Mouse (Mus musculus): ENCODE data around the gene Pogk. TPM values are rescaled to one million over a fixed set of nuclear protein-coding genes. Genes with fewer than 3 reads are reported as not detected.

Pogk gene
- polyA plus RNA-seq, 1 experiment from 2014 or later, result 43.3 TPM

- Histone ChIP-seq H3K36me3 (ENCODE audit: control insufficient read depth, insufficient read depth, low read length) (peaks cover 14% of the 10 kb centered on the region), H3K4me3 (ENCODE audit: low read depth, low read length) (no peak overlapping the region)
- 94% methylated on average over 5 of the region's 5 CpGs for WGBS
Measured at GRCm38 (mm10) chr1:166385431-166385830, 24.2 kb downstream of the Pogk start.

GRCm38 (mm10) chr1:166384614-166385013, 25.0 kb downstream of the Pogk start:
- Histone ChIP-seq H3K4me3 (ENCODE audit: low read depth, low read length) (no peak overlapping the region), H3K36me3 (ENCODE audit: control insufficient read depth, insufficient read depth, low read length) (peaks cover 10% of the 10 kb centered on the region; the same call in 1 of the 2 replicates), H3K27me3 (ENCODE audit: control insufficient read depth, insufficient read depth, low read length) (no peaks in the 10 kb centered on the region), H3K9ac (ENCODE audit: low read length) (no peak overlapping the region), H3K27ac (ENCODE audit: low read depth, low read length) (no peak overlapping the region), H3K4me2 (ENCODE audit: low read depth) (no peak overlapping the region), H3K4me1 (ENCODE audit: control insufficient read depth, insufficient read depth, low read length) (peaks cover 10% of the 10 kb centered on the region), H3K9me3 (ENCODE audit: control insufficient read depth, low read length) (no peaks in the 10 kb centered on the region)
- DNase-seq (ENCODE audit: low spot score) (no peak), ATAC-seq (ENCODE audit: insufficient read depth, low FRiP score, low TSS enrichment) (no peak)
- 90% methylated on average over 10 of the region's 10 CpGs for WGBS

More at GRCm38 (mm10) chr1:166385431-166385830, 24.2 kb downstream of the Pogk start:
- Histone ChIP-seq H3K27ac (ENCODE audit: low read depth, low read length) (no peak overlapping the region), H3K9me3 (ENCODE audit: control insufficient read depth, low read length) (no peaks in the 10 kb centered on the region), H3K27me3 (ENCODE audit: control insufficient read depth, insufficient read depth, low read length) (no peaks in the 10 kb centered on the region), H3K4me1 (ENCODE audit: control insufficient read depth, insufficient read depth, low read length) (peaks cover 7% of the 10 kb centered on the region), H3K4me2 (ENCODE audit: low read depth) (no peak overlapping the region), H3K9ac (ENCODE audit: low read length) (no peak overlapping the region)
- DNase-seq (ENCODE audit: low spot score) (no peak), ATAC-seq (ENCODE audit: insufficient read depth, low FRiP score, low TSS enrichment) (no peak)

GRCm38 (mm10) chr1:166382626-166383025, 27.0 kb downstream of the Pogk start:
- WGBS, result 86% methylated on average over 4 of the region's 4 CpGs
- peaks cover 10% of the 10 kb centered on the region for H3K4me1 ChIP-seq (ENCODE audit: control insufficient read depth, insufficient read depth, low read length)
- H3K9ac ChIP-seq (ENCODE audit: low read length), result no peak overlapping the region

GRCm38 (mm10) chr1:166381821-166382220, 27.8 kb downstream of the Pogk start:
- no peak for ATAC-seq (ENCODE audit: insufficient read depth, low FRiP score, low TSS enrichment)
- Histone ChIP-seq H3K36me3 (ENCODE audit: control insufficient read depth, insufficient read depth, low read length) (0 out of 2 replicates have a peak, but pooled peaks cover 4% of the 10 kb centered on the region), H3K9ac (ENCODE audit: low read length) (no peak overlapping the region), H3K4me1 (ENCODE audit: control insufficient read depth, insufficient read depth, low read length) (peaks cover 10% of the 10 kb centered on the region), H3K9me3 (ENCODE audit: control insufficient read depth, low read length) (no peaks in the 10 kb centered on the region), H3K4me3 (ENCODE audit: low read depth, low read length) (no peak overlapping the region), H3K27ac (ENCODE audit: low read depth, low read length) (no peak overlapping the region), H3K27me3 (ENCODE audit: control insufficient read depth, insufficient read depth, low read length) (no peaks in the 10 kb centered on the region), H3K4me2 (ENCODE audit: low read depth) (no peak overlapping the region)
- WGBS, result 73% methylated on average over 5 of the region's 5 CpGs
- DNase-seq (ENCODE audit: low spot score), result no peak

More at GRCm38 (mm10) chr1:166382626-166383025, 27.0 kb downstream of the Pogk start:
- Histone ChIP-seq H3K27me3 (ENCODE audit: control insufficient read depth, insufficient read depth, low read length) (no peaks in the 10 kb centered on the region), H3K27ac (ENCODE audit: low read depth, low read length) (no peak overlapping the region), H3K36me3 (ENCODE audit: control insufficient read depth, insufficient read depth, low read length) (0 out of 2 replicates have a peak, but pooled peaks cover 4% of the 10 kb centered on the region), H3K4me3 (ENCODE audit: low read depth, low read length) (no peak overlapping the region), H3K9me3 (ENCODE audit: control insufficient read depth, low read length) (no peaks in the 10 kb centered on the region), H3K4me2 (ENCODE audit: low read depth) (no peak overlapping the region)
- DNase-seq (ENCODE audit: low spot score) (no peak), ATAC-seq (ENCODE audit: insufficient read depth, low FRiP score, low TSS enrichment) (no peak)

GRCm38 (mm10) chr1:166381336-166381735, 28.3 kb downstream of the Pogk start:
- Histone ChIP-seq H3K4me3 (ENCODE audit: low read depth, low read length) (no peak overlapping the region), H3K36me3 (ENCODE audit: control insufficient read depth, insufficient read depth, low read length) (0 out of 2 replicates have a peak, but pooled peaks cover 4% of the 10 kb centered on the region), H3K9ac (ENCODE audit: low read length) (no peak overlapping the region), H3K9me3 (ENCODE audit: control insufficient read depth, low read length) (no peaks in the 10 kb centered on the region), H3K27me3 (ENCODE audit: control insufficient read depth, insufficient read depth, low read length) (no peaks in the 10 kb centered on the region), H3K4me2 (ENCODE audit: low read depth) (no peak overlapping the region), H3K27ac (ENCODE audit: low read depth, low read length) (no peak overlapping the region), H3K4me1 (ENCODE audit: control insufficient read depth, insufficient read depth, low read length) (peaks cover 10% of the 10 kb centered on the region)
- ATAC-seq (ENCODE audit: insufficient read depth, low FRiP score, low TSS enrichment) (no peak), DNase-seq (ENCODE audit: low spot score) (no peak)
- WGBS, result 87% methylated on average over 10 of the region's 10 CpGs

GRCm38 (mm10) chr1:166379630-166380231, 29.9 kb downstream of the Pogk start:
- H3K4me1 ChIP-seq (ENCODE audit: control insufficient read depth, insufficient read depth, low read length), result peaks cover 10% of the 10 kb centered on the region
- H3K4me2 ChIP-seq (ENCODE audit: low read depth), result peak overlapping the region; percentile 68
- H3K27me3 ChIP-seq (ENCODE audit: control insufficient read depth, insufficient read depth, low read length), result no peaks in the 10 kb centered on the region
- ATAC-seq (ENCODE audit: insufficient read depth, low FRiP score, low TSS enrichment) (peak; percentile 51), DNase-seq (ENCODE audit: low spot score) (peak; percentile 75)
- H3K4me3 ChIP-seq (ENCODE audit: low read depth, low read length), result peak overlapping the region; percentile 95
- peak overlapping the region; percentile 96 for H3K9ac ChIP-seq (ENCODE audit: low read length)
- H3K9me3 ChIP-seq (ENCODE audit: control insufficient read depth, low read length), result no peaks in the 10 kb centered on the region
- H3K36me3 ChIP-seq (ENCODE audit: control insufficient read depth, insufficient read depth, low read length), result 0 out of 2 replicates have a peak, but pooled peaks cover 4% of the 10 kb centered on the region
- 1% methylated on average over 38 of the region's 41 CpGs for WGBS
- peak overlapping the region; percentile 86 for H3K27ac ChIP-seq (ENCODE audit: low read depth, low read length)

GRCm38 (mm10) chr1:166379013-166379629, 30.5 kb downstream of the Pogk start, which contains the start of gene Tada1:
Gene Tada1, plus strand, starts transcription at chr1:166379097.
- peak within 1 kb of the TSS; percentile 96 for H3K9ac ChIP-seq (ENCODE audit: low read length)
- peaks cover 10% of the 10 kb centered on the region for H3K4me1 ChIP-seq (ENCODE audit: control insufficient read depth, insufficient read depth, low read length)
- peak within 1 kb of the TSS; percentile 86 for H3K27ac ChIP-seq (ENCODE audit: low read depth, low read length)
- WGBS, result 0% methylated on average over 80 of the region's 81 CpGs
- no peaks in the 10 kb centered on the region for H3K9me3 ChIP-seq (ENCODE audit: control insufficient read depth, low read length)
- H3K4me2 ChIP-seq (ENCODE audit: low read depth), result peak within 1 kb of the TSS; percentile 68
- peak within 1 kb of the TSS; percentile 95 for H3K4me3 ChIP-seq (ENCODE audit: low read depth, low read length)
- DNase-seq (ENCODE audit: low spot score) (peak; percentile 91), ATAC-seq (ENCODE audit: insufficient read depth, low FRiP score, low TSS enrichment) (peak; percentile 94)
- no peaks in the 10 kb centered on the region for H3K27me3 ChIP-seq (ENCODE audit: control insufficient read depth, insufficient read depth, low read length)
- H3K36me3 ChIP-seq (ENCODE audit: control insufficient read depth, insufficient read depth, low read length), result 0 out of 2 replicates have a peak, but pooled peaks cover 4% of the 10 kb centered on the region

- peak overlapping the region; percentile 52 for H3K4me2 ChIP-seq (ENCODE audit: low read depth)
- peak; percentile 14 for ATAC-seq (ENCODE audit: insufficient read depth, low FRiP score, low TSS enrichment)
- no peaks in the 10 kb centered on the region for H3K27me3 ChIP-seq (ENCODE audit: control insufficient read depth, insufficient read depth, low read length)
- DNase-seq (ENCODE audit: low spot score), result no peak
- 0 out of 2 replicates have a peak, but pooled peaks cover 4% of the 10 kb centered on the region for H3K36me3 ChIP-seq (ENCODE audit: control insufficient read depth, insufficient read depth, low read length)
- peaks cover 10% of the 10 kb centered on the region for H3K4me1 ChIP-seq (ENCODE audit: control insufficient read depth, insufficient read depth, low read length)
- H3K27ac ChIP-seq (ENCODE audit: low read depth, low read length), result peak overlapping the region; percentile 86; the same call in 1 of the 2 replicates
- H3K9ac ChIP-seq (ENCODE audit: low read length), result peak overlapping the region; percentile 96
- H3K9me3 ChIP-seq (ENCODE audit: control insufficient read depth, low read length), result no peaks in the 10 kb centered on the region
- peak overlapping the region; percentile 95 for H3K4me3 ChIP-seq (ENCODE audit: low read depth, low read length)
- WGBS, result 6% methylated on average over 21 of the region's 21 CpGs
Measured at GRCm38 (mm10) chr1:166378431-166379012, 31.1 kb downstream of the Pogk start.
